Mouse (Mus musculus) left cerebral cortex, postnatal 4 days (tissue): ENCODE measurements around the gene Rab3a. TPM values are rescaled to one million over a fixed set of nuclear protein-coding genes. Genes with fewer than 3 reads are reported as not detected.
A peak's percentile ranks its signal among the peaks of the same experiment; 100 is the strongest.

Experiments used
- DNase-seq: peaks from one replicate; pipeline ENCODE4 v3.0.0-alpha.2; 2022
- intact Hi-C: fragments of 180-260 bp; cut with DNase I; formaldehyde crosslinking; loops from one replicate; pipeline ENCODE4 v1.15.1; 2025
- total RNA-seq, 2 experiments: library from RNA; stranded (reverse); gene quantifications; 2 replicates each; pipeline ENCODE4 v1.2.3; 2021

Rab3a gene
- 100 to 1,000 TPM; 414 to 476 TPM for total RNA-seq

- intact Hi-C loops: no loop called here
- DNase-seq: peak; percentile 98
Measured at GRCm38 (mm10) chr8:70754043-70754870, at the start of gene Rab3a. Gene Rab3a (plus strand): TSS chr8:70754679.

DNA sequence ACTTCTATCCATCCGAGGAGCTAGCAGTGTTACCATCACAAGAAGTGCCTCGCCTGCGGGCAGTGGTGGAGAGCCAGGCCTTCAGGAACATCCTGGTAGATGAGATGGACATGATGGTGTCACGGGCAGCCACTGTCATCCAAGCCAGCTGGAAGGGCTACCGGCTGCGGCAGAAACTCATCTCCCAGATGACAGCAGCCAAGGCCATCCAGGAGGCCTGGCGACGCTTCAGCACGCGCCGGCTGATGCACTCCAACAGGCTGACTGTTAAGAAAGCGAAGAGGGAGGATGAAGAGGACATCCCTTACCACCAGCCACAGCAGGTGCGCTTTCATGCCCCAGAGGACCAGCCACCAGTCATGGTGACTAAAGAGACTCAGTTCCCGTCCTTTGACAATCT lies 46.2 kb upstream of the Rab3a start:
- intact Hi-C loops: no loop called here
- no peak for DNase-seq

DNA sequence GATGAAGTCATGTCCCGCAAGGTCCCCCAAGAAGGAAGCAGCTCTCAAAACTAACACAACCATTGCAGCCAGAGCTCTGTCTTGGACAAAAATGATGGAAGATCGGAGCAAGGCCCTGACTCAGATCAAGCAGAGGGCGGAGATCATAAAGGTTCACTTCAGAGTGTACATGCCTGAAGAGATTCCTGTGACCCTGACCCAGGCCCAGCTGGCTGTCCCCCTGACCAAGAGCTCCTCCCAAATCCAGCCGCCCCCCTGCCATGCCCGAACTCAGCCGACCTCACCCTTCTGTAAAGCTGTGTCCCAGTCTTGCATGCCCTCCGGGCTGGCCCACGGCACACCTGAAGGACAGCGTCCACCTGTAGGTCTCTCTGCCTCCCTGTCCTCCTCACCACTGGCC lies 44.7 kb upstream of the Rab3a start:
- no peak for DNase-seq
- intact Hi-C loops: no loop called here

DNA sequence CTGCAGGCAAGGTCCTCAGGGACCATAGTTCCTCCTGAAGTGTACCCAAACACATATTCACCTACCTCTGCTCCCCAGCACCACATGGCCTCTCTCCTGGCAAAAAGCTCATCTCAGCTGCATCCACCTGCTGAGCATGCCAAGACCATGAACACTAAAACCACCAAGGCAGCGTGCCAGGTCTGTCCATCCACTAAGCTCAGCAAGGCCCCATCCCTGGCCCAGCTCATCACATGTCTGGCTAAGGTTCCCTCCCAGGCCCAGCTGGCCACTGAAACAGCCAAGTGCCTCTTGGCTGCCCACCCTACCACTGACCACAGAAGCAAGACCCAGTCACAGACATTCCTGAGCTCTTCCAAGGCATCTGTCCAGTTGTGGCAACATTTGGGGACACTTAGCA lies 44.2 kb upstream of the Rab3a start:
- intact Hi-C loops: no loop called here
- DNase-seq: peak; percentile 72

GRCm38 (mm10) chr8:70711041-70711440 lies 43.4 kb upstream of the Rab3a start:
- intact Hi-C loops: no loop called here
- no peak for DNase-seq

- intact Hi-C loops: no loop called here
- DNase-seq: no peak
Measured at GRCm38 (mm10) chr8:70713991-70714390, 40.5 kb upstream of the Rab3a start.

GRCm38 (mm10) chr8:70715086-70715485 lies 39.4 kb upstream of the Rab3a start:
- intact Hi-C loops: no loop called here
- DNase-seq: no peak

- intact Hi-C loops: no loop called here
- DNase-seq: no peak
Measured at GRCm38 (mm10) chr8:70716521-70717400, 37.7 kb upstream of the Rab3a start.

DNA sequence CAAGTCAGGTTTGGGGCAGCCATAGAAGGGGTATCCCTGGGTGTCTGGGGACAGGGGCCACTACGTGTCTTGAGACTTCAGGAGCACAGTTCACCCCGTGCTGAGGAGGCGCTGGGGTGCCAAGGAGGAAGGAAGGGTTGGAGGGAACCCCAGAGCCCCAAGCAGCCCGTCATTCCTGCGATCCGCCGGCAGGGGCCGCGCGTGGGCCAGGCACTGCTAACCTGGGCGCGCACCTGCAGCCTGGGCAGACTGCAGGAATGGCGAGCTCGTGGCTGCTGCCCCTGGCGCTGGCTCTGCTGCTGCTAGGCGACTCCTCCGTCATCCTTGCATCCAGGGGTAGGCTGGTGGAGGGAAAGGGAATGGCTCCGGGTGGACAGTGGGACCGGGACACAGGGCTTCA lies 36.2 kb upstream of the Rab3a start, which contains the start of gene Gm3336:
Gene Gm3336, plus strand, starts transcription at position 247 of the 400 bp plus-strand sequence.
- intact Hi-C loops: no loop called here
- peak; percentile 56 for DNase-seq

DNA sequence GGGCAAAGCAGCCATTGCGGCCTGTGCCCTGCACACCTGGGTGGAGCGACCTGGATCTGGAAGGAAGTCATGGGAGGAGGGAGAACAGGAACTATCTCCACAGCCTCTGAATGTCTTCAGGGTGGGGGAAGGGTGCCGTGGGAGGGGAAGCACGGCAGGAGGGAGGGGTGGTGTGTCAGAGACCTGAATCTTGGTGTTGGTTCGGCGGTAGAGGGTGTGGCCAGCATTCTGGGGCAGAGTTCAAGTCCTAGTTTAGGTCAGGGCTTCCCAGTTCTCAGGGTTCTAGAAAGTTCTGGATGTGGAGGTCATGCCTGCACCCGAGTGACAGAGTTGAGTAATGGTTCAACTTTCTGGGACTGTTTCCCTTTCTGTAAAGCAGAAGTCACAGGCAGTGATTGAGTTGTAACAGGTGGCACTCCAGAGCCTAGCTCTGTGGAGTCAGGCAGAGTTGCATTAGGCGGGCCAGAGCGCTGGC lies 34.6 kb upstream of the Rab3a start:
- DNase-seq: no peak
- intact Hi-C loops: loop anchor here (2.0 to 5.0 kb wide), 2 partner anchors 33 to 122 kb away; no protein-coding TSS in a partner anchor

DNA sequence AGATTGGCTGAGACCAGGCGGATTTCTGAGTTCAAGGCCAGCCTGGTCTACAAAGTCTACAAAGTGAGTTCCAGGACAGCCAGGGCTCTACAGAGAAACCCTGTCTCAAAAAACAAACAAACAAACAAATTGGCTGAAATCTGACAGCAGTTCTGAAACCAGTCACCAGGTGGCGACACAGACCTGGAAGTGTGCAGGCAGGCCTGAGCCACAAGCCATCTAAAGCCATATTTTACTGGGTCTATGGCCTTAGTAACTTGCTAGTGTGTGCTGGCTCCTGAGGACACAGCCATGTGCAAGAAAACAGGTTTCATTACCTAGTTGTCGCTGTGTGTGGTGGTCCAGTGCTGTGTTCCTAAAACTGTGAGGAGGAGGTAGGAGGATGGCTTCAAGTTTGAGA lies 33.7 kb upstream of the Rab3a start:
- peak; percentile 74 for DNase-seq
- intact Hi-C loops: loop anchor here (2.0 to 5.0 kb wide), 2 partner anchors 32 to 122 kb away; no protein-coding TSS in a partner anchor

DNA sequence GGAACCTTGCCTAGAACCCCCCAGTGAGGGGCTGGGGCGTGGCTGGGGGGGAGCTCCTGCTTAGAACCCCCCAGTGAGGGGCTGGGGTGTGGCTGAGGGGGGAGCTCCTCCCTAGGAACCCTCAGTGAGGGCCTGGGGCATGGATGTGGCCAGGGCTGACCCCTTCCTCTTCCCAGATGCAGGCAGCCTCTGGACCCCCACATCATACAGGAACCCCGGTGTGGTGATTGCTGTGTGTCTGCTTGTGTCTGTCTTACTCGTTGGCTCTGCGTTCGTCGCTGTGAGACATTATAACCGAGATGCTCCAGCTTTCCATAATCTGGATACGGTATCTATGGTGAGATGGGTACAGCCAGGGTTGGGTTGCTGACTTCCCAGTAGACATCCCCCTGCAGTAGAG lies 32.9 kb upstream of the Rab3a start:
- no peak for DNase-seq
- intact Hi-C loops: loop anchor here (2.0 to 5.0 kb wide), 2 partner anchors 31 to 121 kb away; no protein-coding TSS in a partner anchor

DNA sequence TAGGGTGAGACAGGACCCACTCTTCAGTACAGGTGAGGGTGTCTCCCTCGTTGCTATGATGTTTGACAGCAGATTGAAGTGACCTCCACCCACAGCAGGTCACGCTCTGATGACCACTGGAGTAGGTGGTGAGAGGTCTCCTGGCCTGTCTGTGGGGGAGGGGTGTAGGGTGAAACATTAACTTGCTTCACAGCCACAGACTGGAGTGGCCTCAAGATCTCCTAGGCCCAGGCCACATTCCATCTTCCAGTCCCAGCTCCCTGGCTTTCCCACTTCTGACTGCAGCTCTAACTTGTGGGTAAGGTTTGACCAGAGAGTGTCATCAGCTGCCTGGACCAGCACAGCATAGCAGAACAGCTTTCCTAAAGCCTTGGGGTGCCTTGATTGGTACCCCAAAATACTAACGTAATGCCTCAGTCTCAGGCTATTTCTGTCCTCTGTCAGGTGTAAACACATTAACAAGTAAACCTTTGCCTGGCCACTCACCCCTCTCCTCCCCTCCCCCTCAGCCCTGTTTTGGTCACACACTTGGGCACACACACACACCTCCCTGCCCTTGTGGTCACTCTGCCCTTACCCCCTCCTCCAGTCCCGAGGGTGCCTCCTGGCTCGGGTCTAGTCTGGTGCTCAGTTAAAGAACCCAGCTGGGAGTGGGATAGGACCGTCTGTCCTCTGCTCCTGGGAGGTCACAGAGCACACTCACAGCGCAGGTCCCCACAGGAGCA lies 30.8 kb upstream of the Rab3a start, which contains the start of gene Pde4c:
Gene Pde4c, plus strand, starts transcription at position 235 of the 725 bp plus-strand sequence.
- intact Hi-C loops: loop anchor here (5.0 kb wide), 1 partner anchor 119 kb away; no protein-coding TSS in a partner anchor
- DNase-seq: no peak

DNA sequence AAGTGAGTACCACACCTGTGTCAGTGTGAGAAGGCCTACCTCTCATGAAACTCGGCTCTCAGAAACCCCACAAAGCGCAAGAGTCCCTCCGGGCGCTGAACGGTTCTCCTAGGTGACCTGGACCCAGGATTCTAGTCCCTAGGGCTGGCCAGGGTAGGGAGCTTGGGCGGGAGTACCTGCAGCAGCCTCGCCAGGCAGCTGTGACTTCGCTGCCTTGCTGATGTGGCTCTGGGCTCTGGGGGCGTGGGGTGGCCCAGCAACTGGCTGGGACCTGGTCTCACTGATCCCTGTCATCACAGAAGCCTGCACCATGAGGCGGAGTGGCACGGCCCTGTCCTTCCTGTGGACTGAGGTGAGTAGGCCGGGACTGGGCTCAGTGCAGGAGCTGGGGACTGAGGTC lies 30.3 kb upstream of the Rab3a start:
- DNase-seq: no peak
- intact Hi-C loops: loop anchor here (5.0 kb wide), 1 partner anchor 118 kb away; no protein-coding TSS in a partner anchor

DNA sequence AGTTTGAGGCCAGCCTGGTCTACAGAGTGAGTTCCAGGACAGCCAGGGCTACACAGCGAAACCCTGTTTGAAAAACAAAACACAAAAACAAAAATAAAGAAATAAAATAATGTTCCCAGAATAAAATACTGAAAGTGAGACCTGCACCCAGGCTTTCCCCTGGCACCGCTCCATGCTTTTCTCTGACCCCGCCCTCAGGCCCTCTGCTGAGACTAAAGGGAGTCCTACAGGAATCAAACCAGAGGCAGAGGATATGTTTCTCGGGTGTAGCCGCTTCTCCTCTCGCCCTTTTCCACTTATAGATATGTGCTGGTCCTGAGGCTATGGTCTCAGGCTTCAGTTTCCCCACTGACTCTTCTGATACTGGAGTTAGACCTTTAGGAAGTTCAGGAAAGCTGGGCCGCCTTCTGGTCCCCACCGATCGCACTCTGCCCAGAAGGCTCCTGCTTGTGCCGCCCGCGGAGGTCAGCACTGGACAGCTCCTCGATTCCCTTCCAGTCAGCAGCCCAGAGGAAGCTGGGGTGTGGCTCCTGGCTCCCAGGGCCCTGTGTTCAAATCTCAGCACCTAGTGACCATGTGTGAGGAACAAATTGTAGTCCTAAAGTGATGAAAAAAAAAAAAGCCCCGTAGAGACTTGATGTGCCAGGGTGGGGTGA lies 28.6 kb upstream of the Rab3a start:
- intact Hi-C loops: no loop called here
- DNase-seq: no peak

DNA sequence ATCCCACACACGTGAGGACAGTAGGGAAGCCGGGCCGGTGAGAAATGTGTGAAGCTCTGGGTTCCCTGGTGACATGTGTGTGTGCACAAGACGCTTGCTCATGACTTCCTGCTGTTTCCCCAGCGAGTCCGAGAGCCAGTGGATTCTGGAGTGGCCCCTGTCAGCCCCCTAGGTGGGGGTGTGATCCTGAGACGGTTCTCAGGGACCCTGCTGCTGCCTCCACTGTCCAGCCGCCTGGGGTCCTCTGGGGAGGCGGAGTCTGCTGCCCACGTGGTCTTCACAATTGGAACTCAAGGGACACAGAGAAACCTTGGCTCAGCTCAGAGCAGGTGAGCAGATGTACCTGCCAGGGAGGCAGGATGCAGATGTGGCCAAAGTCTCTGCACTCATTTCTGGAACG lies 27.8 kb upstream of the Rab3a start:
- intact Hi-C loops: no loop called here

DNA sequence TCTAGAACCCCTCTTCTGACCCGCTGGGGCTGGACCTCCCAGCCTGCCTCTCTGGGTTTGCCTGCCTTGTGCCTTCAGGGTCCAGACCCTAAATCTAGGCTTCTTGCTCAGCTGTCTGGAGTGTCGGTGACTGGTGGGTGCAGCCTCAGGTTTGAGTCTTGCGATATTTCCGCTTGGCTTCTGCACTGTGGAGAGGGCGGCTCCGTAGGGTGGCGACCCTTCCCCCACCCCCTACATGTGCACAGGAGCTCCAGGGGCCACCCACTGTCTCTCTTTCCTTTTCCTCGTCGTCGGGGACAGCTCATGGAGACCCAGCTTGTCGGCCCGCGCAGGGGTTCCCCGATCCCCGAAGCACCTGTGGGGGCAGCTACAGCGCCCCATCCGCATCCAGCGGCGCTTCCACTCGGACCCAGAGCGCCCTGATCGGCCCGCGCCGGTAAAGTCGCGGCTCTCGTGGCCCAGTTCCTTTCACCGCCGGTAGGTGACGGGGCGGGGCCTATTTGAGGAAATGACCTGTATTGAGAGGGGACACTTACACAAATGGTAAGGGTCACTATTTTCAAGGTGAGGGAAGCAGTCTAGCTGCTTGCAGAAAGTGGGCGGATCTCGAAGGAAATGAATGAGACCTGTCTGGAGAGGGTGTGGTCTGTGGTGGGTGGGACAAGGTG lies 24.5 kb upstream of the Rab3a start:
- DNase-seq: no peak
- intact Hi-C loops: no loop called here

More for the DNA sequence above, 27.8 kb upstream of the Rab3a start:
- DNase-seq: no peak

DNA sequence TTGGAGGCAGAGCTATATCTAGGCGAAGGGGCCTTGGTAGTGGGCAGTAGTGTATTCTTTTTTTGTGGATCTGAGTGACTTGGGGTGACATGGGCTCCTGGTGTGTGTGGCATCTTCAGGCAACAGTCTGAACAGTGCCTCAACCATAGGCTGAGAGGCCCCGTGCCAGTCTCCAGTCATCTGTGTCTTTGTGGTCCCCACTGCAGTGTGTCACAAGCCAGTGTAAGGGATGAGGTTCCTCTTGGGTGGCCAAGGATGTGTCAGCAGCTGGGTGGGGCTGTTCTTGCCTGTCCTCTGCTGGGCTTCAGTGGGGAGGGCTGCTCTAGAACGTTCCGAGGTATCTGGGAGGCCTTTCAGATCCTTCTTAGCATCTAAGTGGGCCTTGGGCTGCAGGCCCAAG lies 23.5 kb upstream of the Rab3a start:
- intact Hi-C loops: no loop called here
- DNase-seq: no peak

GRCm38 (mm10) chr8:70737705-70738104 lies 16.8 kb upstream of the Rab3a start:
- no peak for DNase-seq
- intact Hi-C loops: no loop called here
